Mouse (Mus musculus): ENCODE measurements around the gene Map3k13. TPM values are rescaled to one million over a fixed set of nuclear protein-coding genes. Genes with fewer than 3 reads are reported as not detected.

Gene Map3k13
- polyA plus RNA-seq, 1 experiment = 1.8 TPM

- WGBS = 40% methylated on average over 4 of the region's 4 CpGs
- TF ChIP-seq POLR2A (IDR thresholded peaks at IDR 0.05; ENCODE audit: borderline replicate concordance, extremely low read depth, low read depth, low read length) = no peak
- TF ChIP-seq CTCF (IDR thresholded peaks at IDR 0.05; ENCODE audit: insufficient read depth, low read length) = no peak
- H3K4me3 ChIP-seq (replicated peaks; ENCODE audit: extremely low read depth, low read depth, low read length) = no peak overlapping the region
- H3K4me1 ChIP-seq (ENCODE audit: control insufficient read depth, insufficient read depth, low read length) = no peaks in the 10 kb centered on the region
- no peak for DNase-seq
These were observed 63.0 kb downstream of the Map3k13 start for GRCm38 (mm10) chr16:21857126-21857644.

DNA sequence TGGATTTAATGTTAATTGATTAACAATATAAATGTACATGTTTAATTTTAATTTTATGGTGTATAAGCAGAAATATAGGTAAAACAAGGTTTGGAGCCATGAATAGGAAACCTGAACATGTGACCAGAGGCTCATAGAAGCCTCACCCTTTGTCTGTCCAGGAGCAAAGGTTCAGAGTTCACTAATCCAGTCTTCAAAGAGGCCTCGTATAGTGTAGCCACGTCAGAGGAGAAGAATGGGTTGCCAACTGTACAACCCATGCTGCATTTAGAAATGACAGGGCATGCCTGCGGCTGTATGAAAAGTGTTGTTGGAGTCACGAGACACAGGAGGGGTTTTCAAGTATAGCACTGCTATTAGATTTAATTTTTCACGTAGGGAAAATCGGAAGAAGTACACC is 64.0 kb downstream of the Map3k13 start:
- no peaks in the 10 kb centered on the region for H3K4me1 ChIP-seq (ENCODE audit: control insufficient read depth, insufficient read depth, low read length)
- WGBS = 71% methylated on average over 6 of the region's 6 CpGs
- TF ChIP-seq CTCF (IDR thresholded peaks at IDR 0.05; ENCODE audit: insufficient read depth, low read length) (no peak), POLR2A (IDR thresholded peaks at IDR 0.05; ENCODE audit: borderline replicate concordance, extremely low read depth, low read depth, low read length) (no peak)
- H3K4me3 ChIP-seq (replicated peaks; ENCODE audit: extremely low read depth, low read depth, low read length) = no peak overlapping the region
- DNase-seq = no peak

- DNase-seq = no peak
- 86% methylated on average over 8 of the region's 8 CpGs for WGBS
- TF ChIP-seq CTCF (IDR thresholded peaks at IDR 0.05; ENCODE audit: insufficient read depth, low read length) (no peak), POLR2A (IDR thresholded peaks at IDR 0.05; ENCODE audit: borderline replicate concordance, extremely low read depth, low read depth, low read length) (no peak)
- no peaks in the 10 kb centered on the region for H3K4me1 ChIP-seq (ENCODE audit: control insufficient read depth, insufficient read depth, low read length)
- H3K4me3 ChIP-seq (replicated peaks; ENCODE audit: extremely low read depth, low read depth, low read length) = no peak overlapping the region
These were observed 64.7 kb downstream of the Map3k13 start for GRCm38 (mm10) chr16:21858882-21859281.

DNA sequence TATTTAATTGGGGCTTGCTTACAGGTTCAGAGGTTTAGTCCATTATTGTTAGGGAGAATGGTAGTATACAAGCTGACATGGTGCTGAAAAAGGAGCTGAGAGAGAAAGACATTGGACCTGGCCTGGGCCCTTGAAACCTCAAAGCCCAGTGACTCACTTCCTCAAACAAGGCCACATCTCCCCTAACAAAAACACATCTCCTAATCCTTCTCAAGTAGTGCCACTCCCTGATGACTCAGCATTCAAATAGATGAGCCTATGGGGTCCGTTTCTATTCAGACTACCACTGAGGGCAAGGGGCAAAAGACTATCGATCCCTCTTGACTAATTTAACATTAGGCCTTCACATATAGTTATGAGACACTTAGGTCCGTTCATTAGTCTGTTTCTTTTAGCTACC is 68.3 kb downstream of the Map3k13 start:
- no peaks in the 10 kb centered on the region for H3K4me1 ChIP-seq (ENCODE audit: control insufficient read depth, insufficient read depth, low read length)
- TF ChIP-seq CTCF (IDR thresholded peaks at IDR 0.05; ENCODE audit: insufficient read depth, low read length) (no peak), POLR2A (IDR thresholded peaks at IDR 0.05; ENCODE audit: borderline replicate concordance, extremely low read depth, low read depth, low read length) (no peak)
- DNase-seq = no peak
- H3K4me3 ChIP-seq (replicated peaks; ENCODE audit: extremely low read depth, low read depth, low read length) = no peak overlapping the region
- 88% methylated on average over 3 of the region's 3 CpGs for WGBS

DNA sequence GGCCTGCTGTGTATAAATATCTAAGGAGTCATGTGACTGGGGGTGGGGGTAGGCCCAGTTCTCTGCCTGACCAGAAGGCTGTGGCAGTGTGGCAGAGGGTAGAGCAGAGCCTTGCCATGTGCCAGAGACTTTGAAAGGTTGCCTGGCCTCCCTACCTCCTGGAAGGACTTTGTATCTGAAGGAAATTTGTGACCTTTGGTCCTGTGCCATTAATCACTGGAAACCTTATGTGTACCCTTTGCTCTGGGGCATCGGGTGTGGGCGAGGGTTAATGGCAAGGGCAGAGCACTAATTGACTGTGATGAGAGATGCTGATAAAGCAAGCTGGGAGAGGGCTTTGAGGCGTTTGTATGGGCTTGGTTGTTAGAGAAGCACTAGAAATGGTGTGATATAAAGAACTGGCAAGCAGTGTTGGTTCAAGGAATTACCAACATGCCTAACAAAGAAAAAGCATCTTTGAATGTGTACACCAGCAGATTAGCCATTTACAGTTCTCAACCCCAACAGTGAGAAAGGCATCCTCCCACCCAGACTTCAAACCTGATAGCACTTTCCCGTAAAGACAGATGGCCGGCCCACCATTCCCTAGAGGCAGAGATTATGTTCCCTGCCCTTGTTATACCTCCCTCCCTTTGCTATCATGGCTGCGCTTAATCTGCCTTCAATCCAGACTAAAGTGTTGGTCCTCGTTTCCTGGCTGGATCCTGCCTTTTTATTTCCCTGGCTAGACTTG is 71.3 kb downstream of the Map3k13 start:
- WGBS = 41% methylated on average over 7 of the region's 7 CpGs
- H3K4me1 ChIP-seq (ENCODE audit: control insufficient read depth, insufficient read depth, low read length) = no peaks in the 10 kb centered on the region
- no peak overlapping the region for H3K4me3 ChIP-seq (replicated peaks; ENCODE audit: extremely low read depth, low read depth, low read length)
- DNase-seq = no peak
- TF ChIP-seq CTCF (IDR thresholded peaks at IDR 0.05; ENCODE audit: insufficient read depth, low read length) (no peak), POLR2A (IDR thresholded peaks at IDR 0.05; ENCODE audit: borderline replicate concordance, extremely low read depth, low read depth, low read length) (no peak)

DNA sequence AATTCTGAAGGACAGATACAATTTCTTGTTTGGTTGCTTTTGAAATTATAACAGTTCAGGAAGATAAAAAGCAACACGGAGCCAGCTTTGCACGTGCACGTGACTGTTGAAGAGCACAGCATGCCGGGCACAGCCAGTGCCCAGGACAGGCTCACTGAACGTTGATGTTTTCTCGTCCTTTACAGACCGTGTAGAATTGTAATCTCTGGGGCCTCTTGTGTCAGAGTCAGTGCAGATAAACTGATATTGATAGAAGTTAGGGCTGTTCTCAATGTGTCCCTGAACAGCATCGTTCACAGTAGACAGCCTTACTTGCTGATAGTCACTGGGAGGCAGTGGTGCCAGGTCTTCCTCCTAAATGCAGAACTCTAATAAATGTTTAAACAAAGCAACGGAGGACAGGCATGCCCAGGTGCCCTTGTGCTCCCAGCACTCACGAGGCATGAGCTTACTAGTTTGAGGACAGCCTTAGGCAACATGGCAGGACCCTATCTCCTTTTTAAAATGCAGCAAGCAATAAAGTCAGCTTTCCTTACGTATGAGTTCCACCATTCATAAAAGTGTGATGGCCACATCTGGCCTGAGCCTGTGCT is 71.9 kb downstream of the Map3k13 start:
- DNase-seq = no peak
- WGBS = 50% methylated on average over 11 of the region's 11 CpGs
- TF ChIP-seq POLR2A (IDR thresholded peaks at IDR 0.05; ENCODE audit: borderline replicate concordance, extremely low read depth, low read depth, low read length) = no peak
- TF ChIP-seq CTCF (IDR thresholded peaks at IDR 0.05; ENCODE audit: insufficient read depth, low read length) = no peak

DNA sequence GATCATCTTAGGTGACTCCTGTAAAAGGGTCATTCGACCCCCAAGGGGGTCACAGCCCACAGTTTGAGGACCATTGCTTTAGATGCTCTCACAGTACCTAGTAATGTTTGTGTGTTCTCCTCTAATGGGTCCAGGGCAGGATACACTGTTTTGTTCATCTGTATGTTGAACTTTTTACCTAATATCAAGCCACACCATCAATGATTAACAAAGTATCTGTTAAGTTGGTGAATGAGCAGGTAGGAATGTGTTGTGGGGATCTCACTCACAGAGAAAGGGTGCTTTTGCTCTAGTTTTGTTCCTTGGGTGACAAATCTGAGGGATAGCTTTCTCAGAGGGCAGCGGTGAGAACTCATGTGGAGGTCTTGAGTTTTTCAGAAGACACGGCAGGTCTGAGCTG is 73.6 kb downstream of the Map3k13 start:
- WGBS = 79% methylated on average over 3 of the region's 3 CpGs
- DNase-seq = no peak
- Histone ChIP-seq H3K4me3 (replicated peaks; ENCODE audit: extremely low read depth, low read depth, low read length) (no peak overlapping the region), H3K4me1 (ENCODE audit: control insufficient read depth, insufficient read depth, low read length) (no peaks in the 10 kb centered on the region)
- no peak for TF ChIP-seq POLR2A (IDR thresholded peaks at IDR 0.05; ENCODE audit: borderline replicate concordance, extremely low read depth, low read depth, low read length)
- no peak for TF ChIP-seq CTCF (IDR thresholded peaks at IDR 0.05; ENCODE audit: insufficient read depth, low read length)

More for the DNA sequence above, 71.9 kb downstream of the Map3k13 start:
- H3K4me1 ChIP-seq (ENCODE audit: control insufficient read depth, insufficient read depth, low read length) = no peaks in the 10 kb centered on the region
- H3K4me3 ChIP-seq (replicated peaks; ENCODE audit: extremely low read depth, low read depth, low read length) = no peak overlapping the region

GRCm38 (mm10) chr16:21868651-21869050 is 74.5 kb downstream of the Map3k13 start:
- H3K4me3 ChIP-seq (replicated peaks; ENCODE audit: extremely low read depth, low read depth, low read length) = no peak overlapping the region
- no peak for TF ChIP-seq CTCF (IDR thresholded peaks at IDR 0.05; ENCODE audit: insufficient read depth, low read length)
- TF ChIP-seq POLR2A (IDR thresholded peaks at IDR 0.05; ENCODE audit: borderline replicate concordance, extremely low read depth, low read depth, low read length) = no peak
- WGBS = 54% methylated on average over 6 of the region's 6 CpGs
- no peak for DNase-seq
- no peaks in the 10 kb centered on the region for H3K4me1 ChIP-seq (ENCODE audit: control insufficient read depth, insufficient read depth, low read length)

DNA sequence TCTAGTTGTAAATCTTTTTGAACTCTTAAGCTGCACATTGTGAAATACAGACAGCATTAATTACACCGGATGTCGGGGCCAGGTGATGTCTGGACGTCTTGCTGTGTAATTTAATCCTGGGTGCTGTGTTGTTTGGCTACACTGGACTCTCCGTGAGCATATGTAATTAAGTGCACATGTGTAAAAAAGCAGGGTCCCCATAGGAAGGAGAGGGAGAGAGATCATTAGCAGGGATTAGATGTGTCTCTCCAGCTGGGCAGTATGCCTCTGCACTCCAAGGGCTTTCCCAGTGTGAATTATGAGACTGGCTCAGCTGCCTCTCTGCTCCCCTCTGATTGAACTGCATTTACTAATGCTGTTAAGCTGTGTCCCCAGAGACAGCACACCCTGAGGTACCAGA is 75.7 kb downstream of the Map3k13 start:
- DNase-seq = no peak
- Histone ChIP-seq H3K4me1 (ENCODE audit: control insufficient read depth, insufficient read depth, low read length) (no peaks in the 10 kb centered on the region), H3K4me3 (replicated peaks; ENCODE audit: extremely low read depth, low read depth, low read length) (no peak overlapping the region)
- 54% methylated on average over 4 of the region's 4 CpGs for WGBS
- TF ChIP-seq CTCF (IDR thresholded peaks at IDR 0.05; ENCODE audit: insufficient read depth, low read length) (no peak), POLR2A (IDR thresholded peaks at IDR 0.05; ENCODE audit: borderline replicate concordance, extremely low read depth, low read depth, low read length) (no peak)

GRCm38 (mm10) chr16:21877735-21878134 is 83.6 kb downstream of the Map3k13 start:
- no peak overlapping the region for H3K4me3 ChIP-seq (replicated peaks; ENCODE audit: extremely low read depth, low read depth, low read length)
- no peak for DNase-seq
- H3K4me1 ChIP-seq (ENCODE audit: control insufficient read depth, insufficient read depth, low read length) = no peaks in the 10 kb centered on the region
- TF ChIP-seq POLR2A (IDR thresholded peaks at IDR 0.05; ENCODE audit: borderline replicate concordance, extremely low read depth, low read depth, low read length) (no peak), CTCF (IDR thresholded peaks at IDR 0.05; ENCODE audit: insufficient read depth, low read length) (no peak)
- 88% methylated on average over 3 of the region's 3 CpGs for WGBS
